Mouse (Mus musculus) midbrain, embryonic 12.5 days (tissue): Measurements from ENCODE around the gene Dclk1. TPM values are rescaled to one million over a fixed set of nuclear protein-coding genes. Genes with fewer than 3 reads are reported as not detected.
A peak's percentile ranks its signal among the peaks of the same experiment; 100 is the strongest.

Source experiments
- ATAC-seq: fragments of 200-750 bp; cut with Nextera tagmentation; 2 replicates; pipeline ENCODE4 v1.8.0; 2017; ENCODE audit warnings: low read depth, moderate TSS enrichment, moderate library complexity; ENCODE audit not compliant: low FRiP score
- H3K27ac ChIP-seq: fragments of 300-500 bp; sonication (generic); replicated peaks from 2 replicates; pipeline ENCODE4 v1.5.1; 2016; ENCODE audit warnings: mild to moderate bottlenecking
- H3K27me3 ChIP-seq: fragments of 300-500 bp; sonication (generic); 2 replicates; pipeline ENCODE4 v1.6.1; 2016; ENCODE audit warnings: mild to moderate bottlenecking
- H3K36me3 ChIP-seq: fragments of 300-500 bp; sonication (generic); 2 replicates; pipeline ENCODE4 v1.6.1; 2016
- H3K4me1 ChIP-seq: fragments of 300-500 bp; sonication (generic); 2 replicates; pipeline ENCODE4 v1.6.1; 2016
- H3K4me2 ChIP-seq: fragments of 300-500 bp; sonication (generic); replicated peaks from 2 replicates; pipeline ENCODE4 v1.6.1; 2016; ENCODE audit warnings: mild to moderate bottlenecking, moderate library complexity
- H3K4me3 ChIP-seq: fragments of 300-500 bp; sonication (generic); 2 replicates; pipeline ENCODE4 v1.5.1; 2016; ENCODE audit warnings: mild to moderate bottlenecking
- H3K9ac ChIP-seq: fragments of 300-500 bp; sonication (generic); replicated peaks from 2 replicates; pipeline ENCODE4 v1.6.1; 2016; ENCODE audit warnings: mild to moderate bottlenecking, moderate library complexity
- H3K9me3 ChIP-seq: fragments of 300-500 bp; sonication (generic); 2 replicates; pipeline ENCODE4 v1.6.1; 2016; ENCODE audit warnings: mild to moderate bottlenecking
- WGBS: fragments of 180-500 bp; shearing (Covaris S2); methylation state at CpG from one replicate; pipeline ENCODE4 v1.1.7; 2016; 5-methylcytosine and 5-hydroxymethylcytosine counted together
- polyA plus RNA-seq: library from polyadenylated mRNA; unstranded; fragments of >200 nt; fragmentation: Nextera tagmentation; extraction: Ambion mirVana; gene quantifications from 2 replicates; pipeline ENCODE4 v1.2.1, GENCODE M21; 2016

The Dclk1 gene
- polyA plus RNA-seq, 1 experiment from 2014 or later, result 165 TPM

- ATAC-seq, result peak; percentile 90
- Histone ChIP-seq H3K27ac (peak overlapping the region; percentile 70), H3K36me3 (no peaks in the 10 kb centered on the region), H3K4me3 (peak overlapping the region; percentile 36), H3K9me3 (no peaks in the 10 kb centered on the region), H3K9ac (peak overlapping the region; percentile 39; the same call in 1 of the 2 replicates), H3K4me1 (no peaks in the 10 kb centered on the region), H3K4me2 (peak overlapping the region; percentile 57), H3K27me3 (peaks cover 3% of the 10 kb centered on the region; the same call in 1 of the 2 replicates)
- WGBS, result 4% methylated on average over 11 of the region's 11 CpGs
These were observed 131.5 kb downstream of the Dclk1 start for GRCm38 (mm10) chr3:55373689-55374088.

GRCm38 (mm10) chr3:55378591-55378990 lies 136.4 kb downstream of the Dclk1 start:
- Histone ChIP-seq H3K4me2 (no peak overlapping the region), H3K27ac (no peak overlapping the region), H3K4me3 (no peak overlapping the region), H3K36me3 (no peaks in the 10 kb centered on the region), H3K4me1 (peaks cover 4% of the 10 kb centered on the region; the same call in 1 of the 2 replicates), H3K9ac (no peak overlapping the region), H3K9me3 (no peaks in the 10 kb centered on the region), H3K27me3 (peaks cover 3% of the 10 kb centered on the region; the same call in 1 of the 2 replicates)
- ATAC-seq, result no peak
- 94% methylated on average over 6 of the region's 6 CpGs for WGBS

GRCm38 (mm10) chr3:55380471-55380870 lies 138.3 kb downstream of the Dclk1 start:
- Histone ChIP-seq H3K4me2 (no peak overlapping the region), H3K9ac (no peak overlapping the region), H3K4me3 (no peak overlapping the region), H3K27me3 (no peaks in the 10 kb centered on the region), H3K4me1 (peaks cover 4% of the 10 kb centered on the region; the same call in 1 of the 2 replicates), H3K36me3 (no peaks in the 10 kb centered on the region), H3K9me3 (no peaks in the 10 kb centered on the region), H3K27ac (no peak overlapping the region)
- ATAC-seq, result no peak
- WGBS, result 54% methylated on average over 9 of the region's 9 CpGs

- no peaks in the 10 kb centered on the region for H3K9me3 ChIP-seq
- H3K9ac ChIP-seq, result no peak overlapping the region
- 0 out of 2 replicates have a peak, but pooled peaks cover 3% of the 10 kb centered on the region for H3K36me3 ChIP-seq
- no peak overlapping the region for H3K4me2 ChIP-seq
- no peaks in the 10 kb centered on the region for H3K27me3 ChIP-seq
- no peak overlapping the region for H3K4me3 ChIP-seq
- WGBS, result 88% methylated on average over 3 of the region's 3 CpGs
- no peak for ATAC-seq
- peaks cover 8% of the 10 kb centered on the region; the same call in 1 of the 2 replicates for H3K4me1 ChIP-seq
- H3K27ac ChIP-seq, result no peak overlapping the region
These were observed 150.4 kb downstream of the Dclk1 start for GRCm38 (mm10) chr3:55392605-55393004.

- peaks cover 12% of the 10 kb centered on the region for H3K4me1 ChIP-seq
- H3K27me3 ChIP-seq, result no peaks in the 10 kb centered on the region
- H3K4me2 ChIP-seq, result no peak overlapping the region
- WGBS, result 90% methylated on average over 3 of the region's 3 CpGs
- ATAC-seq, result no peak
- H3K9me3 ChIP-seq, result no peaks in the 10 kb centered on the region
- no peak overlapping the region for H3K9ac ChIP-seq
- H3K27ac ChIP-seq, result no peak overlapping the region
- 0 out of 2 replicates have a peak, but pooled peaks cover 3% of the 10 kb centered on the region for H3K36me3 ChIP-seq
- H3K4me3 ChIP-seq, result no peak overlapping the region
These were observed 151.4 kb downstream of the Dclk1 start for GRCm38 (mm10) chr3:55393549-55393948.

GRCm38 (mm10) chr3:55396792-55397191 lies 154.6 kb downstream of the Dclk1 start:
- Histone ChIP-seq H3K9ac (no peak overlapping the region), H3K4me1 (peaks cover 12% of the 10 kb centered on the region), H3K9me3 (no peaks in the 10 kb centered on the region), H3K4me2 (no peak overlapping the region), H3K4me3 (no peak overlapping the region), H3K36me3 (0 out of 2 replicates have a peak, but pooled peaks cover 3% of the 10 kb centered on the region), H3K27ac (0 out of 2 replicates have a peak overlapping the region, but pooled peaks have one; percentile 39), H3K27me3 (no peaks in the 10 kb centered on the region)
- ATAC-seq, result no peak
- 62% methylated on average over 2 of the region's 2 CpGs for WGBS

- WGBS, result 87% methylated on average over 6 of the region's 6 CpGs
These were observed 155.9 kb downstream of the Dclk1 start for GRCm38 (mm10) chr3:55397752-55398693.

GRCm38 (mm10) chr3:55401236-55401635 lies 159.1 kb downstream of the Dclk1 start:
- 88% methylated on average over 1 of the region's 1 CpGs for WGBS
- Histone ChIP-seq H3K4me1 (peaks cover 12% of the 10 kb centered on the region), H3K4me3 (no peak overlapping the region), H3K9ac (no peak overlapping the region), H3K27ac (no peak overlapping the region), H3K9me3 (no peaks in the 10 kb centered on the region), H3K4me2 (no peak overlapping the region), H3K36me3 (no peaks in the 10 kb centered on the region), H3K27me3 (no peaks in the 10 kb centered on the region)
- ATAC-seq, result no peak

More at GRCm38 (mm10) chr3:55397752-55398693, 155.9 kb downstream of the Dclk1 start:
- H3K27me3 ChIP-seq, result no peaks in the 10 kb centered on the region
- no peak overlapping the region for H3K9ac ChIP-seq
- H3K4me1 ChIP-seq, result peaks cover 12% of the 10 kb centered on the region
- H3K4me2 ChIP-seq, result no peak overlapping the region
- no peaks in the 10 kb centered on the region for H3K9me3 ChIP-seq
- 0 out of 2 replicates have a peak, but pooled peaks cover 3% of the 10 kb centered on the region for H3K36me3 ChIP-seq
- no peak overlapping the region; the same call in 1 of the 2 replicates for H3K27ac ChIP-seq
- H3K4me3 ChIP-seq, result no peak overlapping the region
- ATAC-seq, result no peak

GRCm38 (mm10) chr3:55404751-55405150 lies 162.6 kb downstream of the Dclk1 start:
- H3K4me2 ChIP-seq, result no peak overlapping the region
- 96% methylated on average over 7 of the region's 7 CpGs for WGBS
- no peaks in the 10 kb centered on the region for H3K4me1 ChIP-seq
- no peaks in the 10 kb centered on the region for H3K9me3 ChIP-seq
- no peaks in the 10 kb centered on the region for H3K27me3 ChIP-seq
- H3K9ac ChIP-seq, result no peak overlapping the region
- no peak for ATAC-seq
- H3K27ac ChIP-seq, result no peak overlapping the region
- no peaks in the 10 kb centered on the region for H3K36me3 ChIP-seq
- H3K4me3 ChIP-seq, result no peak overlapping the region

GRCm38 (mm10) chr3:55406616-55407015 lies 164.5 kb downstream of the Dclk1 start:
- no peaks in the 10 kb centered on the region for H3K4me1 ChIP-seq
- H3K4me2 ChIP-seq, result no peak overlapping the region
- H3K27me3 ChIP-seq, result no peaks in the 10 kb centered on the region
- H3K36me3 ChIP-seq, result no peaks in the 10 kb centered on the region
- peaks cover 2% of the 10 kb centered on the region; the same call in 1 of the 2 replicates for H3K9me3 ChIP-seq
- no peak overlapping the region for H3K27ac ChIP-seq
- ATAC-seq, result no peak
- no peak overlapping the region for H3K9ac ChIP-seq
- no peak overlapping the region for H3K4me3 ChIP-seq
- WGBS, result 79% methylated on average over 7 of the region's 7 CpGs

GRCm38 (mm10) chr3:55411547-55411946 lies 169.4 kb downstream of the Dclk1 start:
- Histone ChIP-seq H3K27me3 (no peaks in the 10 kb centered on the region), H3K4me1 (peaks cover 17% of the 10 kb centered on the region), H3K9ac (no peak overlapping the region), H3K36me3 (no peaks in the 10 kb centered on the region), H3K4me2 (no peak overlapping the region), H3K4me3 (no peak overlapping the region), H3K9me3 (peaks cover 9% of the 10 kb centered on the region; the same call in 1 of the 2 replicates), H3K27ac (no peak overlapping the region)
- ATAC-seq, result no peak

GRCm38 (mm10) chr3:55415527-55415950 lies 173.4 kb downstream of the Dclk1 start:
- ATAC-seq, result peak; percentile 59
- Histone ChIP-seq H3K9ac (no peak overlapping the region; the same call in 1 of the 2 replicates), H3K4me3 (no peak overlapping the region), H3K27ac (peak overlapping the region; percentile 70), H3K9me3 (peaks cover 9% of the 10 kb centered on the region; the same call in 1 of the 2 replicates), H3K4me2 (peak overlapping the region; percentile 36), H3K27me3 (no peaks in the 10 kb centered on the region), H3K4me1 (peaks cover 30% of the 10 kb centered on the region), H3K36me3 (no peaks in the 10 kb centered on the region)
- 14% methylated on average over 14 of the region's 14 CpGs for WGBS
